Comparison of ENCODE assay signal across 8 mouse cellular contexts in genomic region chr7:28370977-28371513, GRCm38 (mm10). TPM values are rescaled to one million over a fixed set of nuclear protein-coding genes. Genes with fewer than 3 reads are reported as not detected.
DNase-seq lines count a peak whose midpoint lies in the region; ATAC-seq lines count a peak whose summit lies in the region.

No protein-coding gene starts in this region.

- peaks cover 21% of the 10 kb centered on the region for H3K4me1 ChIP-seq in heart, embryonic 11.5 days (ENCODE audit: control insufficient read depth, insufficient read depth, low read length)
- H3K4me1 ChIP-seq in embryonic facial prominence, embryonic 13.5 days: peaks cover 34% of the 10 kb centered on the region
- H3K4me1 ChIP-seq in kidney, embryonic 14.5 days (ENCODE audit: control insufficient read depth, insufficient read depth, low read length): peaks cover 16% of the 10 kb centered on the region

- ATAC-seq in heart, embryonic 11.5 days (replicated peaks; ENCODE audit: insufficient number of reproducible peaks, low FRiP score, low TSS enrichment): no peak
- no peak for ATAC-seq in embryonic facial prominence, embryonic 13.5 days (ENCODE audit: insufficient number of reproducible peaks, insufficient read depth, low FRiP score, low TSS enrichment, low read depth)
- no peak for ATAC-seq in kidney, embryonic 14.5 days (ENCODE audit: low FRiP score, low TSS enrichment)
- ATAC-seq in cerebellum, adult (ENCODE audit: insufficient number of reproducible peaks, low FRiP score, low TSS enrichment): no peak

- peak overlapping the region; percentile 91 for H3K27ac ChIP-seq in heart, embryonic 11.5 days (ENCODE audit: low read depth, low read length)
- H3K27ac ChIP-seq in embryonic facial prominence, embryonic 13.5 days: peak overlapping the region; percentile 97
- H3K27ac ChIP-seq in kidney, embryonic 14.5 days (ENCODE audit: low read depth, low read length): peak overlapping the region; percentile 93

- peak overlapping the region; percentile 89 for H3K4me3 ChIP-seq in heart, embryonic 11.5 days (ENCODE audit: low read depth, low read length)
- peak overlapping the region; percentile 78 for H3K4me3 ChIP-seq in embryonic facial prominence, embryonic 13.5 days
- H3K4me3 ChIP-seq in kidney, embryonic 14.5 days (ENCODE audit: low read length): peak overlapping the region; percentile 89

- no peak for DNase-seq in heart, adult 8-10 months (ENCODE audit: low spot score)
- peak; percentile 76 for DNase-seq in lung, postnatal 36 days
- DNase-seq in c-Kit-positive CD71-positive TER-119-positive erythroid progenitor cells, embryonic 14.5 days (ENCODE audit: low spot score): no peak
- DNase-seq in right cerebral cortex, postnatal 14 days: no peak

- H3K4me2 ChIP-seq in heart, embryonic 11.5 days: peak overlapping the region; percentile 97
- peak overlapping the region; percentile 96 for H3K4me2 ChIP-seq in embryonic facial prominence, embryonic 13.5 days
- peak overlapping the region; percentile 73 for H3K4me2 ChIP-seq in kidney, embryonic 14.5 days (replicated peaks; ENCODE audit: low read depth, low read length)

- peaks cover 24% of the 10 kb centered on the region for H3K36me3 ChIP-seq in heart, embryonic 11.5 days (ENCODE audit: control insufficient read depth, insufficient read depth, low read length)
- peaks cover 44% of the 10 kb centered on the region for H3K36me3 ChIP-seq in embryonic facial prominence, embryonic 13.5 days
- H3K36me3 ChIP-seq in kidney, embryonic 14.5 days (ENCODE audit: control insufficient read depth, insufficient read depth, low read length): peaks cover 44% of the 10 kb centered on the region

- H3K27me3 ChIP-seq in heart, embryonic 11.5 days (ENCODE audit: control insufficient read depth, insufficient read depth, low read length): no peaks in the 10 kb centered on the region
- H3K27me3 ChIP-seq in embryonic facial prominence, embryonic 13.5 days: no peaks in the 10 kb centered on the region
- H3K27me3 ChIP-seq in kidney, embryonic 14.5 days (ENCODE audit: control insufficient read depth, insufficient read depth, low read length): no peaks in the 10 kb centered on the region

- WGBS in heart, embryonic 11.5 days (ENCODE audit: insufficient replicate concordance): 11% methylated on average over 11 of the region's 11 CpGs
- 6% methylated on average over 11 of the region's 11 CpGs for WGBS in embryonic facial prominence, embryonic 13.5 days
- WGBS in kidney, embryonic 14.5 days: 5% methylated on average over 11 of the region's 11 CpGs

- H3K9me3 ChIP-seq in heart, embryonic 11.5 days (replicated peaks; ENCODE audit: control insufficient read depth, low read length): no peaks in the 10 kb centered on the region
- H3K9me3 ChIP-seq in embryonic facial prominence, embryonic 13.5 days: no peaks in the 10 kb centered on the region
- H3K9me3 ChIP-seq in kidney, embryonic 14.5 days (ENCODE audit: control insufficient read depth, low read length): no peaks in the 10 kb centered on the region

- H3K9ac ChIP-seq in heart, embryonic 11.5 days (ENCODE audit: low read depth, low read length): peak overlapping the region; percentile 97
- peak overlapping the region; percentile 90 for H3K9ac ChIP-seq in embryonic facial prominence, embryonic 13.5 days
- peak overlapping the region; percentile 89 for H3K9ac ChIP-seq in kidney, embryonic 14.5 days (ENCODE audit: low read depth, low read length)

RNA-seq across cellular contexts. Expression of gene Plekhg2, which starts 1.4 kb away (rescaled TPM):
- 44.6 and 47.8 TPM in 2 replicates for polyA plus RNA-seq in heart, embryonic 11.5 days (2014; fragmentation: Nextera tagmentation; extraction: Ambion mirVana)
- total RNA-seq in heart, adult 8-10 months (2022): 10 to 100 TPM in 3 of 4 experiments, 1 to 10 TPM in 1; 8.9 to 13.2 (median 11.2) TPM
- 102 and 109 TPM in 2 replicates for polyA plus RNA-seq in embryonic facial prominence, embryonic 13.5 days (2015; fragmentation: Nextera tagmentation; extraction: Ambion mirVana)
- 52.4 and 70.8 TPM in 2 replicates for polyA plus RNA-seq in kidney, embryonic 14.5 days (2014; fragmentation: Nextera tagmentation; extraction: Ambion mirVana)

RNA-seq across cellular contexts. Expression of gene Zfp36, which starts 9.0 kb away (rescaled TPM):
- polyA plus RNA-seq in heart, embryonic 11.5 days (2014; fragmentation: Nextera tagmentation; extraction: Ambion mirVana): 10.9 and 11.6 TPM in 2 replicates
- 10 to 100 TPM; 12.2 to 40.6 (median 16.5) TPM for total RNA-seq in heart, adult 8-10 months (2022)
- polyA plus RNA-seq in embryonic facial prominence, embryonic 13.5 days (2015; fragmentation: Nextera tagmentation; extraction: Ambion mirVana): 9.7 and 11.0 TPM in 2 replicates
- polyA plus RNA-seq in kidney, embryonic 14.5 days (2014; fragmentation: Nextera tagmentation; extraction: Ambion mirVana): 8.3 and 10.7 TPM in 2 replicates

RNA-seq across cellular contexts. Expression of gene Rps16, which starts 20.6 kb away (rescaled TPM):
- 750 and 792 TPM in 2 replicates for polyA plus RNA-seq in heart, embryonic 11.5 days (2014; fragmentation: Nextera tagmentation; extraction: Ambion mirVana)
- 100 to 1,000 TPM; 472 to 574 (median 541) TPM for total RNA-seq in heart, adult 8-10 months (2022)
- polyA plus RNA-seq in embryonic facial prominence, embryonic 13.5 days (2015; fragmentation: Nextera tagmentation; extraction: Ambion mirVana): 1,032 and 1,091 TPM in 2 replicates
- 1,287 and 1,567 TPM in 2 replicates for polyA plus RNA-seq in kidney, embryonic 14.5 days (2014; fragmentation: Nextera tagmentation; extraction: Ambion mirVana)

RNA-seq across cellular contexts. Expression of gene Med29, which starts 21.5 kb away (rescaled TPM):
- polyA plus RNA-seq in heart, embryonic 11.5 days (2014; fragmentation: Nextera tagmentation; extraction: Ambion mirVana): 46.4 and 54.3 TPM in 2 replicates
- 10 to 100 TPM; 19.5 to 24.0 (median 22.2) TPM for total RNA-seq in heart, adult 8-10 months (2022)
- 40.5 and 53.5 TPM in 2 replicates for polyA plus RNA-seq in embryonic facial prominence, embryonic 13.5 days (2015; fragmentation: Nextera tagmentation; extraction: Ambion mirVana)
- 54.5 and 68.8 TPM in 2 replicates for polyA plus RNA-seq in kidney, embryonic 14.5 days (2014; fragmentation: Nextera tagmentation; extraction: Ambion mirVana)

RNA-seq across cellular contexts. Expression of gene Paf1, which starts 21.7 kb away (rescaled TPM):
- 70.2 and 81.4 TPM in 2 replicates for polyA plus RNA-seq in heart, embryonic 11.5 days (2014; fragmentation: Nextera tagmentation; extraction: Ambion mirVana)
- total RNA-seq in heart, adult 8-10 months (2022): 10 to 100 TPM; 35.7 to 44.4 (median 39.1) TPM
- polyA plus RNA-seq in embryonic facial prominence, embryonic 13.5 days (2015; fragmentation: Nextera tagmentation; extraction: Ambion mirVana): 80.5 and 89.6 TPM in 2 replicates
- polyA plus RNA-seq in kidney, embryonic 14.5 days (2014; fragmentation: Nextera tagmentation; extraction: Ambion mirVana): 68.4 and 82.1 TPM in 2 replicates
